ENCODE assay signal across 30 mouse cellular contexts in genomic region chr19:60528602-60529001, GRCm38 (mm10).
"Had no signal": no experiment of that assay in that cellular context is flagged by ENCODE, and none has a peak within 500 bp of the region (broad histone marks: within the 10 kb centered on the region; RNA-seq: fewer than 3 reads in every experiment).

No protein-coding gene starts in this region.

- H3K9me3 ChIP-seq: limb, embryonic 10.5 days; limb, embryonic 12.5 days; limb, embryonic 13.5 days; limb, embryonic 15.5 days; liver, embryonic 12.5 days; liver, embryonic 13.5 days; liver, embryonic 15.5 days; lung, embryonic 15.5 days; megakaryocyte, embryonic 14.5 days; midbrain, embryonic 10.5 days; midbrain, embryonic 12.5 days; midbrain, embryonic 13.5 days; midbrain, embryonic 15.5 days; neural tube, embryonic 12.5 days had no signal

- H3K9ac ChIP-seq: limb, embryonic 12.5 days; limb, embryonic 13.5 days; limb, embryonic 15.5 days; liver, embryonic 12.5 days; liver, embryonic 13.5 days; liver, embryonic 14.5 days; liver, embryonic 15.5 days; liver, postnatal 0 days; lung, embryonic 14.5 days; lung, embryonic 15.5 days; midbrain, embryonic 12.5 days; midbrain, embryonic 13.5 days; midbrain, embryonic 15.5 days; neural tube, embryonic 12.5 days had no signal

- H3K27me3 ChIP-seq: limb, embryonic 12.5 days; limb, embryonic 13.5 days; limb, embryonic 15.5 days; liver, embryonic 12.5 days; liver, embryonic 13.5 days; liver, embryonic 15.5 days; lung, embryonic 15.5 days; megakaryocyte, embryonic 14.5 days; midbrain, embryonic 12.5 days; midbrain, embryonic 13.5 days; midbrain, embryonic 15.5 days; neural tube, embryonic 12.5 days had no signal

- ATAC-seq: liver, embryonic 12.5 days; liver, postnatal 0 days; lung, postnatal 0 days; midbrain, embryonic 13.5 days; midbrain, embryonic 15.5 days; midbrain, embryonic 16.5 days had no signal

- H3K4me3 ChIP-seq: limb, embryonic 10.5 days; limb, embryonic 12.5 days; limb, embryonic 13.5 days; limb, embryonic 15.5 days; liver, embryonic 12.5 days; liver, embryonic 13.5 days; liver, embryonic 15.5 days; lung, embryonic 15.5 days; megakaryocyte, embryonic 14.5 days; midbrain, embryonic 10.5 days; midbrain, embryonic 12.5 days; midbrain, embryonic 13.5 days; midbrain, embryonic 15.5 days; myocyte; neural tube, embryonic 12.5 days had no signal

- DNase-seq: left cerebral cortex, postnatal 4 days; liver; liver, embryonic 13.5 days; liver, postnatal 0 days; lung, adult 18-20 months; lung, adult 2 months; lung, embryonic 14.5 days; lung, postnatal 10 days; lung, postnatal 14 days; lung, postnatal 36 days; lung, postnatal 4 days; midbrain, embryonic 14.5 days had no signal

- H3K27ac ChIP-seq: limb, embryonic 10.5 days; limb, embryonic 12.5 days; limb, embryonic 13.5 days; limb, embryonic 15.5 days; liver, embryonic 12.5 days; liver, embryonic 13.5 days; liver, embryonic 14.5 days; liver, embryonic 15.5 days; lung, embryonic 15.5 days; macrophage; midbrain, embryonic 10.5 days; midbrain, embryonic 12.5 days; midbrain, embryonic 13.5 days; midbrain, embryonic 15.5 days; neural tube, embryonic 12.5 days had no signal

- H3K4me1 ChIP-seq: limb, embryonic 10.5 days; limb, embryonic 12.5 days; limb, embryonic 13.5 days; limb, embryonic 15.5 days; liver, embryonic 12.5 days; liver, embryonic 13.5 days; liver, embryonic 15.5 days; lung, embryonic 15.5 days; megakaryocyte, embryonic 14.5 days; midbrain, embryonic 10.5 days; midbrain, embryonic 12.5 days; midbrain, embryonic 13.5 days; midbrain, embryonic 15.5 days; neural tube, embryonic 12.5 days had no signal
